Mouse (Mus musculus) erythroblast, embryonic 14.5 days (primary cell): ENCODE measurements around the gene Laptm5.

Experiments
- GATA1 ChIP-seq: IDR thresholded peaks from 2 replicates; pipeline ENCODE4 v1.6.1; 2012; ENCODE audit warnings: low read length, inconsistent platforms, mixed read lengths
- TAL1 ChIP-seq: IDR thresholded peaks from 3 replicates; pipeline ENCODE4 v1.6.1; 2012; ENCODE audit warnings: low read length, inconsistent platforms, mixed read lengths

DNA sequence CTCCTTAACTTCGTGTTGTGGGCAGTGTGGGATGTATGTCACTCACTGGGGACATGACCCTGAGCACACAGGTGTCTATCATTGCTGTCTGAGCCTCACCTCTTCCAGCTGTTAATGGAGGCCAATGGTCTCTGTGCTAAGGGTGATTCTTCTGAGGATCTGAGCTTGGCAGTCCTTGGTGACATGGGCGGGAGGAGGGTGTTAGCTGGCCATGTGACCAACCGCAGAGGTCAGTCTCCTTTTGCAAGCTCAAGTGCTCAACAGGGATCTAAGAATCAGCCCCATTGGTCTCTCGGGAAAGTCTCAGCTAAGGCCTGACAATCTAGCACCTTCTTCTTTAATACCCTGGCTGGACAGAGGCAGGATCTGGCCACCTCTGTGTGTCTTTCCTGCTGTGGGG, 4.6 kb downstream of the Laptm5 start:
- TF ChIP-seq GATA1 (no peak), TAL1 (no peak)
